ENCODE assay signal across 8 mouse cellular contexts in genomic region chr12:118529428-118530361, GRCm38 (mm10).
DNase-seq lines count a peak whose midpoint lies in the region; ATAC-seq lines count a peak whose summit lies in the region.

No protein-coding gene starts in this region.

- H3K4me3 ChIP-seq in forebrain, embryonic 14.5 days (ENCODE audit: low read depth, low read length), result peak overlapping the region; percentile 25
- peak overlapping the region; percentile 22 for H3K4me3 ChIP-seq in kidney, embryonic 14.5 days (ENCODE audit: low read length)
- peak overlapping the region; percentile 39 for H3K4me3 ChIP-seq in midbrain, embryonic 16.5 days (ENCODE audit: low read depth, low read length)

- H3K27ac ChIP-seq in forebrain, embryonic 14.5 days (ENCODE audit: low read depth, low read length), result no peak overlapping the region
- no peak overlapping the region for H3K27ac ChIP-seq in kidney, embryonic 14.5 days (ENCODE audit: low read depth, low read length)
- H3K27ac ChIP-seq in midbrain, embryonic 16.5 days (ENCODE audit: low read length), result no peak overlapping the region

- 2% methylated on average over 36 of the region's 36 CpGs for WGBS in forebrain, embryonic 14.5 days
- 2% methylated on average over 36 of the region's 36 CpGs for WGBS in kidney, embryonic 14.5 days
- 5% methylated on average over 36 of the region's 36 CpGs for WGBS in midbrain, embryonic 16.5 days

- ATAC-seq in forebrain, embryonic 14.5 days, result peak; percentile 61
- ATAC-seq in kidney, embryonic 14.5 days (ENCODE audit: low FRiP score, low TSS enrichment), result peak; percentile 72
- peak; percentile 81 for ATAC-seq in midbrain, embryonic 16.5 days
- no peak for ATAC-seq in megakaryocyte progenitor cell, adult 5-6 weeks (replicated peaks; ENCODE audit: poor library complexity)

- H3K36me3 ChIP-seq in forebrain, embryonic 14.5 days (ENCODE audit: control insufficient read depth, insufficient read depth, low read length), result no peaks in the 10 kb centered on the region
- H3K36me3 ChIP-seq in kidney, embryonic 14.5 days (ENCODE audit: control insufficient read depth, insufficient read depth, low read length), result no peaks in the 10 kb centered on the region
- H3K36me3 ChIP-seq in midbrain, embryonic 16.5 days (ENCODE audit: control insufficient read depth, insufficient read depth, low read length), result no peaks in the 10 kb centered on the region

- peak overlapping the region; percentile 63 for H3K4me2 ChIP-seq in forebrain, embryonic 14.5 days (ENCODE audit: low read length)
- peak overlapping the region; percentile 32 for H3K4me2 ChIP-seq in kidney, embryonic 14.5 days (replicated peaks; ENCODE audit: low read depth, low read length)
- H3K4me2 ChIP-seq in midbrain, embryonic 16.5 days (ENCODE audit: low read length), result peak overlapping the region; percentile 76

- peak overlapping the region; percentile 52 for H3K9ac ChIP-seq in forebrain, embryonic 14.5 days (ENCODE audit: low read length)
- H3K9ac ChIP-seq in kidney, embryonic 14.5 days (ENCODE audit: low read depth, low read length), result no peak overlapping the region; the same call in 1 of the 2 replicates
- H3K9ac ChIP-seq in midbrain, embryonic 16.5 days (ENCODE audit: low read depth, low read length), result peak overlapping the region; percentile 61

- peaks cover 10% of the 10 kb centered on the region for H3K4me1 ChIP-seq in forebrain, embryonic 14.5 days (ENCODE audit: control insufficient read depth, insufficient read depth, low read length)
- H3K4me1 ChIP-seq in kidney, embryonic 14.5 days (ENCODE audit: control insufficient read depth, insufficient read depth, low read length), result no peaks in the 10 kb centered on the region
- peaks cover 11% of the 10 kb centered on the region for H3K4me1 ChIP-seq in midbrain, embryonic 16.5 days (ENCODE audit: control insufficient read depth, insufficient read depth, low read length)

- peak; percentile 70 for DNase-seq in heart, adult 11 months
- no peak for DNase-seq in heart, adult 9 months (ENCODE audit: low spot score in 2 of 2)
- DNase-seq in forebrain, embryonic 14.5 days (ENCODE audit: low spot score), result peak; percentile 41
- no peak for DNase-seq in right cerebral cortex, adult 2 months (ENCODE audit: low spot score in 2 of 2)
- no peak for DNase-seq in gastrocnemius, postnatal 4 days (ENCODE audit: low spot score in 2 of 2)

- H3K27me3 ChIP-seq in forebrain, embryonic 14.5 days (replicated peaks; ENCODE audit: control insufficient read depth, insufficient read depth, low read length), result peaks cover 15% of the 10 kb centered on the region
- H3K27me3 ChIP-seq in kidney, embryonic 14.5 days (ENCODE audit: control insufficient read depth, insufficient read depth, low read length), result peaks cover 26% of the 10 kb centered on the region
- peaks cover 6% of the 10 kb centered on the region for H3K27me3 ChIP-seq in midbrain, embryonic 16.5 days (ENCODE audit: control insufficient read depth, insufficient read depth, low read depth, low read length)

- no peaks in the 10 kb centered on the region for H3K9me3 ChIP-seq in forebrain, embryonic 14.5 days (replicated peaks; ENCODE audit: control insufficient read depth, low read length)
- H3K9me3 ChIP-seq in kidney, embryonic 14.5 days (ENCODE audit: control insufficient read depth, low read length), result no peaks in the 10 kb centered on the region
- H3K9me3 ChIP-seq in midbrain, embryonic 16.5 days (replicated peaks; ENCODE audit: control insufficient read depth, low read length, poor library complexity, severe bottlenecking), result no peaks in the 10 kb centered on the region

Comparison
In these comparisons a context has a peak if more than half of its experiments do, and no peak if none do; other contexts are left out.
1. DNase-seq: peak in heart, adult 11 months (single experiment) and forebrain, embryonic 14.5 days (single experiment); none in heart, adult 9 months (0 of 2), right cerebral cortex, adult 2 months (0 of 2) and gastrocnemius, postnatal 4 days (0 of 2).
2. Peak in every context shown above with its lines, with median percentiles within 50 percentile points of each other: H3K4me2 ChIP-seq and H3K4me3 ChIP-seq.